Mouse (Mus musculus) common myeloid progenitor, adult 5-6 weeks (primary cell): ENCODE data around the gene Ddc. TPM values are rescaled to one million over a fixed set of nuclear protein-coding genes. Genes with fewer than 3 reads are reported as not detected.

Experiments
- ATAC-seq: replicated peaks from 2 replicates; pipeline ENCODE4 v1.8.0; 2016; ENCODE audit warnings: low read depth, mild to moderate bottlenecking, moderate TSS enrichment, inconsistent platforms; ENCODE audit not compliant: poor library complexity, severe bottlenecking
- total RNA-seq: library from RNA; stranded (forward); fragments of 200-1000, 187-1606 nt; gene quantifications from 2 replicates; pipeline ENCODE4 v1.2.3, GENCODE M21; 2017

Gene Ddc
- total RNA-seq, 1 experiment from 2014 or later, result not detected

DNA sequence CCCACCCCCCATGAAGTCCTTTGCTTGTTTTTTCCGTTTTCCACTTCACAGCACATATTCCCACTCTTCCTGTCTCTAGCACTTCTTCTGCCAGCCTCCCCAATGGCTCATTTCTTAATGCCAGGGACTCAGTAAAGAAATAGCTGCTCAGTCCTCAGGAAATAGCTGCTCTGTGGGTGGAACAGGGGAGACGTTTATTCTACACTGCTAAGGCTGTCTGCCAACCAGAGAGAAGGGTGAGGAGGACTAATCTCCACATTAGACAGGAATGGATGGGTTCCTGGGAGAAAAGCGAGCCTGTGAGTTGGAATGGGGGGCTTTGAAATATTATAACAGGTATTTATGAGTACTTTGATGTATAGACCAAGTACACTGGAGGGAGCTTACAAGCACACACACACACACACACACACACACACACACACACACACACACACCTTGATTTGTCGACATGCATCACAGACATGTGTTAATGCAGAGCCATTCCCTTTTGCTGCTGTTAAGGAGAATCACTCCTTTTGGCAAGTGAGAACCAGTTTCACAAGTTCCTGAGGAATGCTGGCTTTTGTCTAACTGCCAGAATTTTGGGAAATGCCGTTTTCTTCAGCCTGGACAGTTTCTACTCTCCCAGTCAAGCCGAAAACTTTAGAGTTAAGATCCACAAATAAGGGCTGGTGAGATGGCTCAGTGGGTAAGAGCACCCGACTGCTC, 9.9 kb upstream of the Ddc start:
- no peak for ATAC-seq

DNA sequence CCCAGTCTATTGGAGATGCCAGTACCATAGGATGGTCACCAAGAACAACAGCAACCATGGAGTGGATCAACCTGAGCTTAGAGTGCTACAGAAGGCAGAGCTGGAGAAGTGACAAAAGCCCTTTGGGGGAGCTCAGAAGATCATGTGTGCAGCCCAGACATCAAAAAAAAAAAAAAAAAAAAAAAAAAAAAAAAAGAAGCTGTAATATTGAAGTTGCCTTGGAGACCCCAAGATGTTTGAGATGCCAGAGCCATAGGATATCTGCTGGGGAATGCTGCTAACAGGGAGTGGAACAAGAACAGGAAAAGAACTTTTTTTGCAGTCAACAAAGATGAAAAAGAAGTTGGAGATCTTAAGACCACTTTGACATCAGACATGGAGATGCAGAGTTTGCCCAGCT, 7.6 kb upstream of the Ddc start:
- ATAC-seq, result no peak

DNA sequence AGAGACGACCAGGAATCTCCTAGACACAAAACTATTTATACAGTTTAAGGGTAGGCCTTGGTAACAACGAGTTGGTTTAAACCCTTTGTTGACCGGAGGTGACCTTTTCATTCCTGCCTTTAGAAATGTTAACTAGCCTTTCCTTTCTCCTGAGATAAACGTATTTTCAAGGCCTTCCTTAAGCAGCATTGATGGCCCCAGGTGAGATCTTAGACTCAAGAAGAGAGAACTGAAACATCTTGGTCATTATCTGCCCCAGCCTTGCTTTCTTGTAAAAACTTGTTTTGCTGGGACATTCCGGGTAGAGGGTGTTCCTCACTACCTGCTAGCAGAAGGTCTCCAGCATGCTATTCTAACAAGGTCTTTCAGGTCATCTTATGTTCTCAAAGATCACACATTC, 7.1 kb upstream of the Ddc start:
- no peak for ATAC-seq

DNA sequence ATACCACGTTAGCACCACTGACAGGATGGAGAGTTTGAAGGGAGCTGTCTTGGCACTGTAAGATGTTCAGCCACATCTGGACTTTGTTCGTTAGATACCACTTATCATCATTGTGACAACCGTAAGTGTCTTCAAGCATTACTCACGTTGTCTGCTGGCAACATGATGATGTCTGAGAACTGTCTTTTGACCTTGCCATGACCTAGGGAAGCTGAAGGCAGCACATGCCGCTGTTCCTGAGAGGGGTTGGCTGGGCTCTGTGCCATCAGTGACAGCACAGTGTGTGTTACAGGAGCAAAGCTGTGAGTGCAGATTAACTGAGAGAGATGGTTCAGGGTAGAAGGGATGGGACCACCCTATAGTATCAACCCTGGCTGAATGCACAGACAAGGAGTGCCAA, 3.6 kb upstream of the Ddc start:
- no peak for ATAC-seq

DNA sequence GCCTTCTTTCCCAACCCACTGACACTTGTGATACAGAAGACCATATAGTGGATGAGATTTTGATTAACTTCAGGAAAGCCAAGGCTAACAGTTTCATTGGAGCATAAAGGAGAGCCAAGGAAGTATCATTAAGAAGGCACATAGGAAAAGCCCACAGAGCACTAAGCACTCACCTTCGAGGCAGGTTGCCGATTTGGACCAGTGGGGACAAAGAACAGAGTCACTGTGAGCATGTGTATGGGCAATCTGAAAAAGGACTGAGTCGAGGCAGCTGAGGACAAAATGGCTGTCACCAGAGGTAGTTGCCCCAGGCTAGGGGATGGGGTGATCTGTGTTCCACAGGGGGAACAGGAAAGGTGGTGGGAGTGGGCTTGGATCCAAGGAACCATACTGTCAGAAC, 552 bp upstream of the Ddc start:
- ATAC-seq, result no peak

DNA sequence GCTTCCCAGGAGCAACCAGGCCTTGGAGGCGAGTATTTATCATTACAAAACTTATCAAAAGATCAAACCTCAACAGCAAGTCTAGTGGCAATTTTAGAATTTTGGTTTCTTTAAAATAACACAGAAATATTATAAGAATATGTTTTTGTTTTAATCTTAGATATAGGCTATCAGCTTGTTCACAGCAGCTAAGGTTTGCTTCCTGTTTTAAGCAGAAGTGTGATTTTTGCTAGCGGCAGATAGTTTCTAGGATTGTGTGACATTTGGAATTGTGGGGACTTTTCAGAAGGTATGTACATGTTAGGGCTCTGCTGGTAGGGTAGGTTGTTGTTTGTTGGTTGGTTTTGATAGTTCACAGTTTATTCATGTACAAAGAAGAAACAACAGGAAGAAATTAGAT, 2.5 kb downstream of the Ddc start:
- ATAC-seq, result 0 out of 2 replicates have a peak, but pooled peaks have one; percentile 25

DNA sequence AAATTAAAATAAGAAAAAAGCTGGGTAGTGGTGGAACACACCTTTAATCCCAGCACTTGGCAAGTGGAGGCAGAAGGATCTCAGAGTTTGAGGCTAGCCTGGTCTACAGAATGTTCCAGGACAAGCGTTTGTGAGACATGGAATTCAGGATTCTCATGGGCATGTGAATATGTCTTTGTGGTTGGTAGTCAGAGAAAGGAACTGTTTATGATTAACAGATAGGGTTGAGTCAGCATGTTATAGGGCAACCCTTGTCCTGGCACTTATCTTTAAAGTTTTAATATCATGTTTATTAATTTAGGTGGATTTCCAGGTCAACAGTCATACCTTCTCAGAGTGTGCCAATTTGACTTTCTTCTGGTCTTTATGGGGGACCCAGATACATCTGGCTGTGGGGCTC, 4.2 kb downstream of the Ddc start:
- ATAC-seq, result no peak

DNA sequence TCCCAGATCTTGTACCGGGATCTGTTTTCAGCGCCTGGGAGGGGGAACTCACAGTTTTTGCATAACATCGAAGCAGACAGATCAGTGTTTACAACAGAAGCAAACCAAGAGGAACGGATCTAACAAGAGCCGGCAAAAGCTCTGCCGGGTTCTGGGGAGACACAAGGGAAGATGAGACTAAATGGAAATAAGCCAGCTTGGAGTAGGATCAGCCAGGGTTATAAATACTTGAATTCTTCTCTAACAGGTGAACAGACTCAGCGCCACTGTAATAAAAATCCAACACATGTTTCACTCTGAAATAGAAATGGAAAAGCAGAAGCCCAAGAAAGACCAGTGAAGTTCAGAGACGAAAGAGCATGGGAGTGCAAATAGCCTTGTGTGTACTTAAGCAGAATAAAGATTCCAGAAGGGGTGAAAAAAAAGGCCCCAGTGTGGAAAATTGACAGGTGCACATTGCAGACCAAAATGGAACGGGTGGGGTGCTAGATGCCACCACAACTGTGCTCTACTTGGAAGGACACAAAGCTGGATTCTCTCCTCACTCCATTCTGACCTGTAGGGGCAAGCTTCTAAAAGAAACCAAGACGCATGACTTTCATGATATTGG, 4.8 kb downstream of the Ddc start:
- ATAC-seq, result no peak

DNA sequence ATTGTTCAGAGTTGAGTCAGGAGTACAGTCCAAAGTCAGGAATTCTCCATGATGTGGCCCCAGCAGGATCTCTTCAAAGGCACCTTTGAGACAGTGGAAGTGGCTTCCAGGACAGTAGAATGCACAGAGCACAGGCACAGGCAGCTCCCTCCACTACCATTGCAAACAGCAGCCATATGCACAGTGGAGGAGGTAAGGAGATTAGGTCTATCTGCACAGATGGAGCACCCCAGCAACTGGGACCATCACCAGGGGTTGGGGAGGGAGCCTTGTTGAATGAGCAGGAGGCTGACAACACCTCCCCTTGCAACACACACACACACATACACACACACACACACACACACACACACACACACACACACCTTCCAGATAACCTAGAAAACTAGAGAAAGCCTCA, 6.1 kb downstream of the Ddc start:
- no peak for ATAC-seq

DNA sequence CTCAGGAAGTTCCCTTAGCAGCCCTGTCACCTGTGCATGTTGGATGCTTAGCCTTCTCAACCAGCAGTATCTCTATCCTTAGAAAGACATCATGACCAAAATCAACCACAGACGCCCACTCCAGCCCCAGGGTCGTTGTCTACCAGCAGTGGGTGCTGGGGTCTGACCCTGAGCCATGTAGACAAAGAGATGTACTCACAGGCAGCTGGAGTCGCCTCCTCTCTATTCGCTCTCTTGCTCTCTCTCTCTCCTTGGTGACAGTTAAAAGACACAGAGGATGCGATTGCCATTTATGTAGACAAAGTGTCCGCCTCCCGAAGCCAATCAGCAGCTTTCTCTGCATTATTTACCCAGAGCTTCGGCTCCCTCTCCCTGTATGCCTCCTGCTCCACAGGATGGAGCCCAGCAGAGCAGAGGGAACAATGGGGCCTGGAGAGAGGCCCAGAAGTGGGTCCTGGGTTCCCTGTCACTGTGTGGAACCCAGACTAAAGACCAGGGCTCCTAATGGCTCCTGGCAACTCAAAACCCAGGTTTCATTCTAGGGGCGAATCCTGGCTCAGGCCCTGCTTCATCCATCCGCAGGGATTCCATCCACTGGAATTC, 7.7 kb downstream of the Ddc start:
- no peak for ATAC-seq

DNA sequence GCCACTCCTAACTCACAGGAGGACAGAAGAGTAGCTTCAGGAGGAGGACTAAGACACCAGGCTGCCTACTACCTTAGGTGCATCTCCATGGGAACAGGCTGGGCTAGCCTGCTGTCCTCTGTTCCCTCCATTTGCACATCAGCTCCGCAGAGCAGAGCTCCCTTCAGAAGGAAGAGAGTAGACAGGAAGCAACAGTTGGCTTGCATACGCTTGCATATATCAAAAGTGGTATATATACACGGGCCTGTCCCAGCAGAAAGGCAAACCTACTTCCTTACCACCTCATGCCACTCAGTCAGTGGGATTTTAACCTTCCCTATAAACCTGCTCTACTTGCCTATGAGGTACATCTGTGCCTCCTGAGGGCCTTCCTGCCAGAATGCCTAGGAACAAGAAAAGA, 9.2 kb downstream of the Ddc start:
- ATAC-seq, result no peak

DNA sequence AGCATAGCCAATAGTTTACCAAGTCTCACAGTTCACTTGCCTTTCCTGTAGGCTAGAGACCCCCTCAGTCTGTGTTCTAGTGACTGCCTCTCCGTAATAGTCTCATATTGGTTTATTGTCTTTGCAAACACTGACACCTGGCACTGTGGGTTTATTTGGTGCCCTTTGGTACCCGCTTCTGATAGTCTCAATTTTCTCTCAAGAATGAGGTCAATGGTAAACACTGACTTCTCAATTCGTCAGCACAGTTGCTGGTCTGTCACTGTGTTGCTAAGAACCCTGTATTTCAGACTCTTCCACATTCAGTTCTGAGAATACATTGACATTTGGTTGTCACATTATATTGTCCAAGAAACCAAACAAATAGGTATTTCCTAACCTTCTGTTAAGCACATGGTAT, 9.9 kb downstream of the Ddc start:
- ATAC-seq, result no peak

DNA sequence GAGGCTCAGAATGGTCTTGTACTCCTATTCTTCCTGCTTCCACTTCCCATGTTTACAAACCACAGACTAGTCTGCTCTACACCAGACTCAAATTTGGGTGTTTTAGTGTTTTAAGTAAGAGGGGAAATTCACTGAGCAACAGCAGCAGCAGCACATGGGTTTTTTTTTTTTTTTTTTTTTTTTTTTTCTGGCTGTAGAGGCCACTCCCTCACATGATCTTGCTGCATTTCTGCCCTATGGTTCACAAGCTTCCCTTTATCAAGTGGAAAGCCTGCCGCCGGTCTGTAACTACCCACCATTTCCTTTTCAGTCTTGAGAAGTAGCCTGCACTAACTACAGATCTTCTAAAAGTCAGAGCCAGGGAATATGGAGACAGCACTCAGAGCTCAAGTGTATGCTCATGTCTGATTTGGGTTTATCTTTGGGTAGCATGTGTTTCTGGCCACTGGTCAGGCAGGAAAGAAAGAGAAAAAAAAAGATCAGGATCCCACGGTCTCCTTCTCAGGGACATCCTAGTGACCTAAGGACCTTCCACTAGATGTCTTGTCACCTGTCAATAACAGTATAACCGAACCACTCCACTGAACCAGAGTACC, 11.4 kb downstream of the Ddc start:
- ATAC-seq, result peak; percentile 85

DNA sequence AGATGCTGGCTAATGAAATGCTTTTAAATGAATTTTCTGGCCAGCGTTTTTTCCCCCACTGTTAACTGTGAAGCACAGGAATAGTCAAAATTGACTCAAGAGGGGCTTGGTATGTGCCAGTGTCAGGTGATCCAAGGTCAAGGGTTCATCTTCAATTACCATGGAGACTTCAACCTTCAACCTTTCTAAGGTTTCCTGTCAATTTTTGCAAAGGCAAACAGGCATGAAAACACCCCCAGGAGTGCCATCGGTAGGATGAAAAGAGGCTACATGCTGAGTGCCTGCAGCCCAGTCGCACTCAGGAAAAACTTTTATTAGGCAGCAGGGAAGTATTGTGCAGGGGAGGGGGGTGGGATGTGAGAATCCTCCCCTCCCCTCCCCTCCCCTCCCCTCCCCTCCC, 12.0 kb downstream of the Ddc start:
- no peak for ATAC-seq

DNA sequence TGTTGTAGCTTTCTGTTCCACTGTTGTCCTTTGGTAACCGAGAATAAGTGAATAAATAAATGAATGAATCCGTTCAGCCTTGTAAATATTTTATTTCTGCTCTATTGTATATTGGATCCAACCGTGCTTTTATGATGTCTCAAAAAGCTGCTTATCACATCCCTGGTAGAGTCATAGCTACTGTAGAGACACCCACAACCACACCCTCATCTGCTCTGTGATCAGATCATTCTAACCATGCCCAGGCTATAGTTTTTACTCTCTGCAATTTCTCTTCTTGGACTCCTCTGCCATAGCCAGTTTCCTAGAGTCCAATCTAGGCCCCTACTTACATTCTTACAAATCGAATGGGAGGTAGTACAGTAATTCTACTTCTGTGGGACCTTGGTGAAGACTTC, 12.7 kb downstream of the Ddc start:
- no peak for ATAC-seq

DNA sequence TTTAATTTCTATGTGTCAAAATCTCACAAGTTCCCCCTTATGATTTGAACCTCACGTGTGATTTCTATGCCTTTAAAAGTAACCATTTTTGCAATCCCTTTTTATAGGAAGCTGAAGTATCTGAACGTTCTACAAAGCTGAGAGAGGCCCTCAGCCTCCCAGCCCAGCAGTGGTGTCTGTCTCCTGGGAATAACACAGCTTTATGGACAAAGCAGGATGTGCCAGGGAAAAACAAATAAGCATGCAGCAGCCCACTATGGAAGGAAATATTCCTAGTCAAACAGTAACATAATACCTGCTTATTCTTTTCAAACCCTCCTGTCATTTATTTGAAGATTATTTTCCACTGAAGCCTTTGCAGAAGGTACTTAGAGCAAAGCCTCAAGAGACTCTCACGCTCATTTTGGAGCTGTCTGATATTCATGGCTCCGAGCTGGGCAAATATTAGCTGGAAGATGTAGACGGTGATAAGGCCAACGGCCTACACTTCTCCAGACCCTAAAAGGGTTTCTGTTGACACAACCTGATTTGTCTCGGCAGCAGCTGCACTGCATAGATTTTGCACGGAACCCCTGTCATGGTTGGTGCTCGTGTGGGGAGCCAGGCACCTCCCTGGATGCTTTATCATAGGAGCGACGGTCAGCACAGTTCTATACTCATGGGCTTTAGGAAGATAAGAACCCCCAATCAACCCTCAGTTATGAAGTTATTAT, 13.3 kb downstream of the Ddc start:
- no peak for ATAC-seq

DNA sequence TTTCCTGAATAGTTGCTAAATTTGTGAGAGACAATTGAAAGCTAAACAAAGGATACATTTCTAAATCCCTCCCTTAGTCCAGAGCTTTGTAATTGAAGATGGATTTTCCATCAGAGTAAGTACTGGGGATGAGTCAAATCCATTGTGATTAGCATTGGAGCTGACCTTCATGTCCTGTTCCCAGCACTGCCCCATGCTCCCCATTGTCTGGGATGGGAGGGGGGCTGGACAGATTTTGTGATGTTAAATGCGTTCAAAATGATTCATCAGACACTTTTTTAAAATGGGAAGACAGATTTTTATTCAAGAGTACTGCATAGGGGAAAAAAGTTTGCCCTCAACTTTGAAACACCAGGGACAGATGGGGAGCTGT, 16.2 kb downstream of the Ddc start:
- ATAC-seq, result no peak

DNA sequence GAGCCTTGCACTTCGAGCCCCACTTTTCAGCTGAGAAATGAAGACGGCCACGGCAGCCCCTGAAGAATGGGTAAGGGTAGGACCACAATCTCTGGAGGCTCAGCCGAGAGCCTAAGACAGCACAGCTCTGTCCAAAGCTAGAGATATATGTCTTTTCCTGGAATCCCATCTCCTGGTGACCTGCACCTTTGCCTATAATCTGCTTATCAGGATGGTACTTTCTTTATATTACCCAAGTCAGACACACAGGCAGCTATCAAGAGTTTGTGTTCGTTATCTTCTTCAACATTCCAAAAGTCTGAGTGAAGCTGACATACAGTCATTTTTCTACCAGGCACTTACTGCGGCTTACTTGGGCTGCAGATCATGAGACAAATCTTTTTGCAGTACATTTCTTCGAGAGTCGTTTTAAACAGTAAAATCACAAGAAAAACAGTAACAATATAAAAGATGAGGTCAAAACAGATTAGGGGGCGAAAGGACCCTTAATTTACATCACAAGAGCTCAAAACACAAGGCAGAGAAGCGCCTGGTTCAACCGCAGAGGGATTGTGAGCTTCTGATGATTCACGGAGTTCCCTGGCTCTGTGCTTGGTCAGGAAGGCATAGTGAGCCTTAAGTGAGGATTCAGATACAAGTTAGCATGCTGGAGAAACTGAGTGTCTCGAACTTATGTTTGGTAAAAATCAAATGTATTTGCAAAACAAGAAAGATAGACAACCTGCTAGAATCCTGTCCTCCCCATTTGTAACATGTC, 16.7 kb downstream of the Ddc start:
- ATAC-seq, result no peak

DNA sequence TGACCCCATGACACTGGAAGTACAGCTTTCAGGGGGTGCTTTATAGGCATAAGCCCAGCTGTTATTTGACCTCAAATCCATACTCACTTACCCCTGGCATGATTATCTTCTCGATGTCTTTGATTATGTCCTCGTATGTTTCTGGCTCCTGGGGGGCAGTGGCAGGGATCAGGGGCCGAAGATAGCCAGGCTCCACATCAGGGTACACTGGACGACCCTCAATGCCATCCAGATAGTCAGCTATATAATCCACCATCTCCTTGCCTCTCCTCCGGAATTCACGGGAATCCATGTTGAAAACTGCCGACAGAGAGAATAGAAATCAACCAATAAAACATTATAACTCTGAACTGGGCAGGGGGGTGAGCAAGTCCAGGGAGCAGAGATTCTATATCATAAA, 17.6 kb downstream of the Ddc start:
- ATAC-seq, result no peak

DNA sequence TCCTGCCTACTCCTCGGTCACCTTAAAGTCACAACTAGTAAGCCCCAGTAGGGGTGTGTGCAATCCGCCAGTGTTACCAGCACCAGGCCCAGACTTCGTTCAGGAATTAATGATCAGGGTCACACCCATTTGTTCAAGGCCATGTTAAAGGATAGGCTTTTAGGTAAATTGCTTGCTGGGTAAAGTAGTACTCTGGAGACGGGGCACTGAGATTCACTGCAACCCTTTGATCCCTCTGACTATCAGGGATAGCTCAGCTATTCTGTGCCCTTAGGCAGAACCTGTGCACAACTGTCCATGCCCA, 18.3 kb downstream of the Ddc start:
- ATAC-seq, result no peak
